Mouse (Mus musculus): Measurements from ENCODE around the gene Slc8a3. TPM values are rescaled to one million over a fixed set of nuclear protein-coding genes. Genes with fewer than 3 reads are reported as not detected.

The Slc8a3 gene
- polyA plus RNA-seq, 1 experiment, result not detected

GRCm38 (mm10) chr12:81197468-81198075, 135.4 kb downstream of the Slc8a3 start:
- TF ChIP-seq GATA1 (IDR thresholded peaks at IDR 0.05; ENCODE audit: low read length) (no peak), TAL1 (IDR thresholded peaks at IDR 0.05; ENCODE audit: low read length) (no peak)
- Histone ChIP-seq H3K4me1 (ENCODE audit: control insufficient read depth) (no peaks in the 10 kb centered on the region; the same call in 1 of the 2 replicates), H3K27me3 (ENCODE audit: control insufficient read depth) (no peaks in the 10 kb centered on the region), H3K9me3 (ENCODE audit: control insufficient read depth, low read length) (no peaks in the 10 kb centered on the region), H3K36me3 (ENCODE audit: control insufficient read depth) (no peaks in the 10 kb centered on the region), H3K4me3 (replicated peaks) (no peak overlapping the region)

DNA sequence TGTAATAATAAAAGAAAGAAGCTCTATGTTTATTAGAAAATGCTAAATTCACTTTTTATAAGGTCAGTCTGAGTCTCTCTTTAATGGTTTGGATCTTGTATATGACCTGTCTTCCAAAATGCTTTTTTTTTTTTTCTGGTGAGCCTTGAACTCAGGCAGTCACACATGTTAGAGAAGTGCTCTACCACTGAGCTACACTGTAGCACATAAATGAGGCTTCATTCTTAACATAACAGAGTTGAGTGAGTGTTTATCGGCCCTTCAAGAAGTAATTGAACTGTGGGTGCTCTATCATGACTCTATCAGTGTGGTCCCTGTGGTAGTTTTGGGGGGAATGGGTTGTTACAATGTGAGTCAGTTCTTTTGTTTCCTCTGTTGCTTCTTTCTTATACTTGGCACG, 139.0 kb downstream of the Slc8a3 start:
- Histone ChIP-seq H3K4me1 (ENCODE audit: control insufficient read depth) (no peaks in the 10 kb centered on the region; the same call in 1 of the 2 replicates), H3K4me3 (replicated peaks) (no peak overlapping the region), H3K9me3 (ENCODE audit: control insufficient read depth, low read length) (no peaks in the 10 kb centered on the region), H3K27me3 (ENCODE audit: control insufficient read depth) (no peaks in the 10 kb centered on the region), H3K36me3 (ENCODE audit: control insufficient read depth) (no peaks in the 10 kb centered on the region)
- TF ChIP-seq GATA1 (IDR thresholded peaks at IDR 0.05; ENCODE audit: low read length), result no peak
- no peak for TF ChIP-seq TAL1 (IDR thresholded peaks at IDR 0.05; ENCODE audit: low read length)

GRCm38 (mm10) chr12:81189636-81190035, 143.3 kb downstream of the Slc8a3 start:
- Histone ChIP-seq H3K36me3 (ENCODE audit: control insufficient read depth) (no peaks in the 10 kb centered on the region; the same call in 1 of the 2 replicates), H3K27me3 (ENCODE audit: control insufficient read depth) (no peaks in the 10 kb centered on the region), H3K4me3 (replicated peaks) (no peak overlapping the region), H3K9me3 (ENCODE audit: control insufficient read depth, low read length) (no peaks in the 10 kb centered on the region), H3K4me1 (ENCODE audit: control insufficient read depth) (no peaks in the 10 kb centered on the region)
- TF ChIP-seq GATA1 (IDR thresholded peaks at IDR 0.05; ENCODE audit: low read length) (no peak), TAL1 (IDR thresholded peaks at IDR 0.05; ENCODE audit: low read length) (no peak)

- H3K4me3 ChIP-seq (replicated peaks), result no peak overlapping the region
- H3K9me3 ChIP-seq (ENCODE audit: control insufficient read depth, low read length), result no peaks in the 10 kb centered on the region
- no peaks in the 10 kb centered on the region; the same call in 1 of the 2 replicates for H3K36me3 ChIP-seq (ENCODE audit: control insufficient read depth)
Observed at GRCm38 (mm10) chr12:81188996-81189395, 144.0 kb downstream of the Slc8a3 start.

GRCm38 (mm10) chr12:81188423-81188822, 144.6 kb downstream of the Slc8a3 start:
- TF ChIP-seq GATA1 (IDR thresholded peaks at IDR 0.05; ENCODE audit: low read length) (no peak), TAL1 (IDR thresholded peaks at IDR 0.05; ENCODE audit: low read length) (no peak)

More at GRCm38 (mm10) chr12:81188996-81189395, 144.0 kb downstream of the Slc8a3 start:
- Histone ChIP-seq H3K27me3 (ENCODE audit: control insufficient read depth) (no peaks in the 10 kb centered on the region), H3K4me1 (ENCODE audit: control insufficient read depth) (no peaks in the 10 kb centered on the region)
- TF ChIP-seq GATA1 (IDR thresholded peaks at IDR 0.05; ENCODE audit: low read length) (no peak), TAL1 (IDR thresholded peaks at IDR 0.05; ENCODE audit: low read length) (no peak)

GRCm38 (mm10) chr12:81186668-81187067, 146.3 kb downstream of the Slc8a3 start:
- no peak for TF ChIP-seq GATA1 (IDR thresholded peaks at IDR 0.05; ENCODE audit: low read length)
- no peak for TF ChIP-seq TAL1 (IDR thresholded peaks at IDR 0.05; ENCODE audit: low read length)
- H3K4me1 ChIP-seq (ENCODE audit: control insufficient read depth), result no peaks in the 10 kb centered on the region
- no peak overlapping the region for H3K4me3 ChIP-seq (replicated peaks)
- no peaks in the 10 kb centered on the region for H3K9me3 ChIP-seq (ENCODE audit: control insufficient read depth, low read length)
- H3K27me3 ChIP-seq (ENCODE audit: control insufficient read depth), result no peaks in the 10 kb centered on the region
- H3K36me3 ChIP-seq (ENCODE audit: control insufficient read depth), result no peaks in the 10 kb centered on the region; the same call in 1 of the 2 replicates

More at GRCm38 (mm10) chr12:81188423-81188822, 144.6 kb downstream of the Slc8a3 start:
- Histone ChIP-seq H3K4me3 (replicated peaks) (no peak overlapping the region), H3K36me3 (ENCODE audit: control insufficient read depth) (no peaks in the 10 kb centered on the region; the same call in 1 of the 2 replicates), H3K9me3 (ENCODE audit: control insufficient read depth, low read length) (no peaks in the 10 kb centered on the region), H3K27me3 (ENCODE audit: control insufficient read depth) (no peaks in the 10 kb centered on the region), H3K4me1 (ENCODE audit: control insufficient read depth) (no peaks in the 10 kb centered on the region)

DNA sequence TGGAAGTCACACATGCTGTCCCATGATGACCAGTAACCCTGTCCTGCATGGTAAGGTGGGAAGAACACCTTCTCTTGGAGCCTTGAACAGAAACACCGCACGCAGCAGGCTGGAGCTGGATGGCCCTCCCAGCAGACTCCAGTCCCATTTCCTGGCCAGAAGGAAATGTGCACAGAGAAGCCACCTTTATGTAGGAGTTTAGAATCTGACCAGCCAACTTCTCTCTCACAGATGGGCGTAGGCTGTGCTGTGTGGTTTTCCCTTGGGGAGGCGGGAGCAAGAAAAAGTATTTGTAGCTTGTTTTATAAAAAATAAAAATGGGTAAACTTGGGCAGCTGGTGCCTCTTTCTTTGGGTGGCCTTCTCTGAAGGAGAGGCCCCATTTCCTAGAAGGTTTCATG, 146.9 kb downstream of the Slc8a3 start:
- Histone ChIP-seq H3K36me3 (ENCODE audit: control insufficient read depth) (no peaks in the 10 kb centered on the region; the same call in 1 of the 2 replicates), H3K9me3 (ENCODE audit: control insufficient read depth, low read length) (no peaks in the 10 kb centered on the region)

DNA sequence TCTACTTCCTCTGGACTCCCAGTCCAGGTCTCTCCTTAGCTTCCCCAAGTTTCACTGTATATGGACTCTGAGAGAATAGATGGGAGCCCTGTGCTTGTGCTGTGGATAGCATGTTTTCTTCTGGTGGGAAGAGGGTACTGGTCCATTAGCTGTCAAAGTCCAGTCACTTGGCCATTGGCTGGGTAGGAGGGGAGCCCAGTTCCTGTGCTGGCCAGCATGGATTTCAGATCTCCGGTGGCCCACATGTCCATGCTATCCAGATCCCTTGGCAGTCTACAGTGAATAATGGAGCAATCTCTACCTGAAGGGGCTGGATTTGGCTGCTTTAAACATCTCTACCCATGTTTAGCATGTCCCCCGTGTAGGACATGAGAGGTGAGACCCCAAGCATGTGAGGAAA, 148.0 kb downstream of the Slc8a3 start:
- Histone ChIP-seq H3K9me3 (ENCODE audit: control insufficient read depth, low read length) (no peaks in the 10 kb centered on the region), H3K4me3 (replicated peaks) (no peak overlapping the region), H3K27me3 (ENCODE audit: control insufficient read depth) (no peaks in the 10 kb centered on the region), H3K4me1 (ENCODE audit: control insufficient read depth) (no peaks in the 10 kb centered on the region), H3K36me3 (ENCODE audit: control insufficient read depth) (no peaks in the 10 kb centered on the region; the same call in 1 of the 2 replicates)
- no peak for TF ChIP-seq TAL1 (IDR thresholded peaks at IDR 0.05; ENCODE audit: low read length)
- TF ChIP-seq GATA1 (IDR thresholded peaks at IDR 0.05; ENCODE audit: low read length), result no peak

More for the DNA sequence above, 146.9 kb downstream of the Slc8a3 start:
- H3K27me3 ChIP-seq (ENCODE audit: control insufficient read depth), result no peaks in the 10 kb centered on the region
- TF ChIP-seq GATA1 (IDR thresholded peaks at IDR 0.05; ENCODE audit: low read length), result no peak
- no peak for TF ChIP-seq TAL1 (IDR thresholded peaks at IDR 0.05; ENCODE audit: low read length)
- H3K4me1 ChIP-seq (ENCODE audit: control insufficient read depth), result no peaks in the 10 kb centered on the region
- no peak overlapping the region for H3K4me3 ChIP-seq (replicated peaks)

DNA sequence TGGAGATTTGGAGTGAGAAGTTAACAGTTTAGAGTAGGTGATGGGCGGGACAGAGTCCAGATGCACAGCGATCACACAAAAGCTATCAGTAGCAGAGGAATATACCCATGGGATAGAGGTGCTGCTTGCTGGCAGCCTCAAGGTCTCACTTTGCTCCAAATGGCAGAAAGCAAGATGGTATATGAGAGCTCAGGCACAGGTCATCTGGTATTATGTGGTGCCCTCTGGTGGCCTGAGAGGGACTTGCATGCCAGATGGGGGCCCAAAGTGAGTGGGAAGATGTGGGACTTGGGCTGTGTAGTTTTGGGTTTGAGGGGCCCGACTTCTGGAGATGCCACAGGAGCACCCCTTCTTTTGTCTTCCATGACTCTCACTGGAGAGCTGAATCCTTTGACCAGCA, 150.9 kb downstream of the Slc8a3 start:
- Histone ChIP-seq H3K27me3 (ENCODE audit: control insufficient read depth) (no peaks in the 10 kb centered on the region), H3K9me3 (ENCODE audit: control insufficient read depth, low read length) (no peaks in the 10 kb centered on the region), H3K4me1 (ENCODE audit: control insufficient read depth) (no peaks in the 10 kb centered on the region), H3K4me3 (replicated peaks) (no peak overlapping the region), H3K36me3 (ENCODE audit: control insufficient read depth) (no peaks in the 10 kb centered on the region; the same call in 1 of the 2 replicates)
- TF ChIP-seq GATA1 (IDR thresholded peaks at IDR 0.05; ENCODE audit: low read length) (no peak), TAL1 (IDR thresholded peaks at IDR 0.05; ENCODE audit: low read length) (no peak)
